ENCODE assay signal across 27 mouse cellular contexts in genomic region chr6:71338941-71339340, GRCm38 (mm10). TPM values are rescaled to one million over a fixed set of nuclear protein-coding genes. Genes with fewer than 3 reads are reported as not detected.
"Had no signal": no experiment of that assay in that cellular context is flagged by ENCODE, and none has a peak within 500 bp of the region (broad histone marks: within the 10 kb centered on the region; RNA-seq: fewer than 3 reads in every experiment).

No protein-coding gene starts in this region.

- H3K27ac ChIP-seq: kidney, embryonic 15.5 days; limb, embryonic 12.5 days; limb, embryonic 15.5 days; liver, embryonic 14.5 days; macrophage; midbrain, embryonic 12.5 days; midbrain, embryonic 15.5 days; neural tube, embryonic 12.5 days; neural tube, embryonic 15.5 days had no signal

- H3K36me3 ChIP-seq: kidney, embryonic 15.5 days; limb, embryonic 12.5 days; limb, embryonic 15.5 days; midbrain, embryonic 12.5 days; midbrain, embryonic 15.5 days; neural tube, embryonic 12.5 days; neural tube, embryonic 15.5 days had no signal

- H3K9ac ChIP-seq: kidney, embryonic 15.5 days; limb, embryonic 12.5 days; limb, embryonic 15.5 days; liver, embryonic 14.5 days; liver, postnatal 0 days; lung, embryonic 14.5 days; midbrain, embryonic 12.5 days; midbrain, embryonic 15.5 days; neural tube, embryonic 12.5 days; neural tube, embryonic 15.5 days had no signal

- H3K4me3 ChIP-seq: kidney, embryonic 15.5 days; limb, embryonic 12.5 days; limb, embryonic 15.5 days; midbrain, embryonic 12.5 days; midbrain, embryonic 15.5 days; neural tube, embryonic 12.5 days; neural tube, embryonic 15.5 days had no signal

- H3K9me3 ChIP-seq: kidney, embryonic 15.5 days; limb, embryonic 12.5 days; limb, embryonic 15.5 days; midbrain, embryonic 12.5 days; midbrain, embryonic 15.5 days; neural tube, embryonic 12.5 days; neural tube, embryonic 15.5 days had no signal

- H3K27me3 ChIP-seq: kidney, embryonic 15.5 days; limb, embryonic 12.5 days; limb, embryonic 15.5 days; midbrain, embryonic 12.5 days; midbrain, embryonic 15.5 days; neural tube, embryonic 12.5 days; neural tube, embryonic 15.5 days had no signal

- ATAC-seq: liver, postnatal 0 days; lung, postnatal 0 days; midbrain, embryonic 15.5 days had no signal

- H3K4me2 ChIP-seq: kidney, embryonic 15.5 days; limb, embryonic 12.5 days; limb, embryonic 15.5 days; liver, embryonic 11.5 days; lung, embryonic 14.5 days; midbrain, embryonic 12.5 days; midbrain, embryonic 15.5 days; neural tube, embryonic 12.5 days; neural tube, embryonic 15.5 days had no signal

- DNase-seq: kidney, adult 11 months; kidney, adult 8-10 months; kidney, postnatal 10 days; kidney, postnatal 36 days; left cerebral cortex, postnatal 4 days; liver, postnatal 0 days; lung, embryonic 14.5 days; right cerebral cortex, adult 18-20 months; right cerebral cortex, postnatal 14 days; right cerebral cortex, postnatal 4 days; spleen, adult 18-20 months had no signal

- H3K4me1 ChIP-seq: kidney, embryonic 15.5 days; limb, embryonic 12.5 days; midbrain, embryonic 12.5 days; midbrain, embryonic 15.5 days; neural tube, embryonic 12.5 days; neural tube, embryonic 15.5 days had no signal

RNA-seq across cellular contexts. Expression of gene Cd8b1, which starts 16.4 kb away (rescaled TPM):
- total RNA-seq: layer of hippocampus, postnatal 14 days; left cerebral cortex, adult 8-10 months; left cerebral cortex, postnatal 14 days; left cerebral cortex, postnatal 4 days had no signal
- polyA plus RNA-seq: limb, embryonic 12.5 days; limb, embryonic 15.5 days; liver, embryonic 11.5 days; liver, embryonic 14.5 days; liver, postnatal 0 days; lung, embryonic 14.5 days; midbrain, embryonic 12.5 days; midbrain, embryonic 15.5 days; neural tube, embryonic 12.5 days; neural tube, embryonic 15.5 days; stomach, embryonic 16.5 days had no signal

RNA-seq across cellular contexts. Expression of gene Smyd1, which starts 16.9 kb away (rescaled TPM):
- total RNA-seq: megakaryocyte, adult 5-6 weeks had no signal
- polyA plus RNA-seq: macrophage had no signal

RNA-seq across cellular contexts. Expression of gene Cd8a, which starts 34.3 kb away (rescaled TPM):
- total RNA-seq: layer of hippocampus, postnatal 14 days; left cerebral cortex, postnatal 14 days; left cerebral cortex, postnatal 4 days had no signal
- polyA plus RNA-seq: limb, embryonic 15.5 days; liver, embryonic 11.5 days; liver, embryonic 14.5 days; lung, embryonic 14.5 days; midbrain, embryonic 12.5 days; midbrain, embryonic 15.5 days; neural tube, embryonic 12.5 days; neural tube, embryonic 15.5 days; stomach, embryonic 16.5 days had no signal
